Mouse (Mus musculus): ENCODE measurements around the gene Aldh4a1. TPM values are rescaled to one million over a fixed set of nuclear protein-coding genes. Genes with fewer than 3 reads are reported as not detected.

The Aldh4a1 gene
- polyA plus RNA-seq, 1 experiment from 2014 or later, result 37.1 TPM

DNA sequence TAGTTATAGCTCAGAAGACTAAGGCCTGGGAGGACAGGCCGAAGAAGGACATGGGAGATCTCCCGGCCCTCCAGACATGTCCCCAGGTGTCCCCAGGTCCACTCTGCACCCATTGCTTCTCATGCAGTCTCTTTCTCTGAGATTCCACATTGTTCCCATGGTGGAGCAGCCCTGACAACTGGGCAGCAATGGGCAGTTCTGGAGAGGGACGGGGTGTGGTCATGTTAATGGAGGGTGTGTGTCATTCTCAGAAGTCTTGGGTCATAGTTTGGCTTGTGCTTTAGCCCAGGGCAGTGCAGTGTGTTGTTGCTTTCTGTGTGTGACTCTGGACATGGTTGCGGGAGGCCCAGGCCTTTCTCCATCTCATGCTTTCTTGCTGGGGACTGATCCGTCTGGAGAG, 15.9 kb upstream of the Aldh4a1 start:
- H3K27me3 ChIP-seq, result no peaks in the 10 kb centered on the region
- no peak overlapping the region for H3K9ac ChIP-seq
- H3K4me3 ChIP-seq (replicated peaks), result no peak overlapping the region
- ATAC-seq (ENCODE audit: insufficient number of reproducible peaks, low FRiP score, low TSS enrichment, low read depth), result no peak
- H3K27ac ChIP-seq (replicated peaks), result no peak overlapping the region
- H3K36me3 ChIP-seq, result peaks cover 35% of the 10 kb centered on the region
- WGBS, result 97% methylated on average over 5 of the region's 5 CpGs
- peaks cover 24% of the 10 kb centered on the region for H3K4me1 ChIP-seq
- no peak overlapping the region for H3K4me2 ChIP-seq (replicated peaks)
- H3K9me3 ChIP-seq (replicated peaks), result no peaks in the 10 kb centered on the region

DNA sequence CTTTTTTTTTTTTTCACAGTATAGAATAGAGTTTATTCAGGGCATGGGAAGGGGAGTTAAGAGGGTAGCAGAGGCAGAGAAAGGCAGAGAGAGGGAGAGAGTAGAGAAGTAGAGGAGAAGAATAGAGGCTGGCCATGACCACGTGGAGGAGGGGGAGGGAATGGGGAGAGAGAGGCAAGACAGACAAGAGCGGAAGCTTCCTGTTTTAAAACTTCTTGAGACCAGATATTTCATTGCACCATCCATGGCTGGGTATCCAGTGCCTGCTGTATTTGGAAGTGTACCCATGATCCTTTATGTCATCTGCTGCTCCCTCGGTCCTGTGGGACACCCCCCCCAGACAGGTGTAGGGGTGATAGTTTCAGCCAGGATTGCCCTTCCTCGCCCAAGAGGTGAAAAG, 13.7 kb upstream of the Aldh4a1 start:
- Histone ChIP-seq H3K9me3 (replicated peaks) (no peaks in the 10 kb centered on the region), H3K4me3 (replicated peaks) (no peak overlapping the region), H3K27ac (replicated peaks) (no peak overlapping the region), H3K4me2 (replicated peaks) (no peak overlapping the region), H3K4me1 (peaks cover 10% of the 10 kb centered on the region), H3K9ac (no peak overlapping the region), H3K36me3 (peaks cover 48% of the 10 kb centered on the region), H3K27me3 (no peaks in the 10 kb centered on the region)
- WGBS, result 78% methylated on average over 4 of the region's 4 CpGs
- ATAC-seq (ENCODE audit: insufficient number of reproducible peaks, low FRiP score, low TSS enrichment, low read depth), result no peak

DNA sequence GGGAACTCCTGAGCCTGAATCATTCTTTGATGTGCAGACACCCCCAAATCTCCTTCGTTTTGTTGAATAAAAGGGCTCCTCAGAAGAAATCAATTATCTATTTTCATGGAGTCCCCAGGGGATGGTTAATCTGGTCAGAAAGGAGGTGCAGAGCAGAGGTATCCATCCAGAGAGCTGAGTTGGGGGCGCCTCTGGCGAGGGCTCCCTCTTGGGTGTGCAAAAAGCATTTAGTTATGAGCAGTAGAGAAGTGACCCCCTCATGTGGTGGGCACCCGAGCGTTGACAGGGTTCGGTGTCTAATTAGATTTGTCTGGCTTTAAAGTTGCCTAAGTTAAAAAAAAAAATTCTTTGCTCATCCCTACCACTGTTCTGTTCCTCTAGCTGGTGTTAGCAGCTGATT, 11.7 kb upstream of the Aldh4a1 start:
- H3K36me3 ChIP-seq, result peaks cover 50% of the 10 kb centered on the region
- 41% methylated on average over 6 of the region's 6 CpGs for WGBS
- ATAC-seq (ENCODE audit: insufficient number of reproducible peaks, low FRiP score, low TSS enrichment, low read depth), result no peak

DNA sequence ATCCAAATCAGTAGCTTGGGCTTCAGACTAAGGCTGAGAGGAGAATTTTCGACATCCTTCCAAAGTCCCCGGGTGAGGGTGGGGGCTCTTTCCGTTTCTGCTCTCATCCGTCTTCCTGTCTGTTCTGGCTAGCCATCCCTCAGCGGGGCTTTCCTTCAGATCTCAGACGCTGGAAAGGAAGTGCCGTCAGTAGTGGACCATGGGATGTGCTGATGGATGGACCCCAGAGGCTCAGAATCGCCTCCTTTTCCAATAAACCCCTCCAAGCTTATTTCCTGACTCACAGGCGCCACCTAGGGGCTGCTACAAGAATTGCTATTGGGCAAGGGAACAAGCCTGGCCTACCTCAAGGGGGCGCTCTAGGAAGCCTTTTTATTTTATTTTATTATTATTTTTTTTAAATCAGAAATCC, 11.1 kb upstream of the Aldh4a1 start:
- Histone ChIP-seq H3K36me3 (peaks cover 47% of the 10 kb centered on the region), H3K27ac (replicated peaks) (no peak overlapping the region), H3K9me3 (replicated peaks) (no peaks in the 10 kb centered on the region)

More for the DNA sequence above, 11.7 kb upstream of the Aldh4a1 start:
- Histone ChIP-seq H3K27me3 (no peaks in the 10 kb centered on the region), H3K4me2 (replicated peaks) (no peak overlapping the region), H3K9ac (no peak overlapping the region), H3K4me1 (peaks cover 11% of the 10 kb centered on the region), H3K9me3 (replicated peaks) (no peaks in the 10 kb centered on the region), H3K27ac (replicated peaks) (0 out of 2 replicates have a peak overlapping the region, but pooled peaks have one; percentile 28), H3K4me3 (replicated peaks) (no peak overlapping the region)

DNA sequence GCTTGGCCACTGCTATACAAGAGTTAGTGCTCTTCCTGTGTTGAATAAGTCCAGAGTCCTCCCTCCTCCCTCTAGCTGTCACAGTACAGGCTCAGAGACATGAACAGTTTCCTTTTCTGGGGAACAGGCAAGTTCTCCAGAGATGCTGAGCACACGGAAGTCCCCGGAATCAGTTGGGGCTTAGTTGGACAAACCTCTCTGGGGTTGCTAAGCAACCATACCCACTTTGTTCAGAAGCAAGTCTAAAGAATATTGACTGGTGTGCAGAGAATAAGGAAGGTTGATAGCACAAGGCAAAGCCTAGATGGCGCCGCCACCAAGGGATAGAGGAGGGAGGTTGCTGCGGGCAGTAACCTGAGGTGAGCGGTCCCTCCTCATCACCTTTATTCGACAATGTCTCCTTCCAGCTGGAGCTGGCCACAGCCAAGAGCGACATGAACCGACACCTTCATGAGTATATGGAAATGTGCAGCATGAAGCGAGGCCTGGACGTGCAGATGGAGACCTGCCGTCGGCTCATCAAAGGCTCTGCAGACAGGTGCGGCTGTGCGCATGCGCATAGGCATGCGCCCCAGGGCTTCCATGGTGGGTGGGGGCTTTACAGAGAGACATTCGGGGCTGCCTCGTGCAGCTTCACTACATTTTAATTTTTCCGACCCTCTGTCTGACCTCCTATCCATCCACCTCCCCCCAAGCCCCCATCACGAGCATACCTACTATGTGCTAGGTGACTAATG, 8.0 kb upstream of the Aldh4a1 start:
- H3K4me1 ChIP-seq, result peaks cover 24% of the 10 kb centered on the region
- H3K9me3 ChIP-seq (replicated peaks), result no peaks in the 10 kb centered on the region
- peaks cover 34% of the 10 kb centered on the region for H3K36me3 ChIP-seq
- H3K4me2 ChIP-seq (replicated peaks), result no peak overlapping the region
- no peaks in the 10 kb centered on the region for H3K27me3 ChIP-seq
- no peak for ATAC-seq (ENCODE audit: insufficient number of reproducible peaks, low FRiP score, low TSS enrichment, low read depth)
- no peak overlapping the region for H3K27ac ChIP-seq (replicated peaks)
- 79% methylated on average over 21 of the region's 21 CpGs for whole genome bisulfite sequencing
- H3K9ac ChIP-seq, result no peak overlapping the region
- H3K4me3 ChIP-seq (replicated peaks), result no peak overlapping the region

More for the DNA sequence above, 11.1 kb upstream of the Aldh4a1 start:
- 3% methylated on average over 10 of the region's 10 CpGs for WGBS
- peaks cover 17% of the 10 kb centered on the region for H3K4me1 ChIP-seq
- ATAC-seq (ENCODE audit: insufficient number of reproducible peaks, low FRiP score, low TSS enrichment, low read depth), result 0 out of 2 replicates have a peak, but pooled peaks have one; percentile 43
- H3K27me3 ChIP-seq, result no peaks in the 10 kb centered on the region
- peak overlapping the region; percentile 24 for H3K4me3 ChIP-seq (replicated peaks)
- no peak overlapping the region for H3K9ac ChIP-seq
- H3K4me2 ChIP-seq (replicated peaks), result peak overlapping the region; percentile 48

DNA sequence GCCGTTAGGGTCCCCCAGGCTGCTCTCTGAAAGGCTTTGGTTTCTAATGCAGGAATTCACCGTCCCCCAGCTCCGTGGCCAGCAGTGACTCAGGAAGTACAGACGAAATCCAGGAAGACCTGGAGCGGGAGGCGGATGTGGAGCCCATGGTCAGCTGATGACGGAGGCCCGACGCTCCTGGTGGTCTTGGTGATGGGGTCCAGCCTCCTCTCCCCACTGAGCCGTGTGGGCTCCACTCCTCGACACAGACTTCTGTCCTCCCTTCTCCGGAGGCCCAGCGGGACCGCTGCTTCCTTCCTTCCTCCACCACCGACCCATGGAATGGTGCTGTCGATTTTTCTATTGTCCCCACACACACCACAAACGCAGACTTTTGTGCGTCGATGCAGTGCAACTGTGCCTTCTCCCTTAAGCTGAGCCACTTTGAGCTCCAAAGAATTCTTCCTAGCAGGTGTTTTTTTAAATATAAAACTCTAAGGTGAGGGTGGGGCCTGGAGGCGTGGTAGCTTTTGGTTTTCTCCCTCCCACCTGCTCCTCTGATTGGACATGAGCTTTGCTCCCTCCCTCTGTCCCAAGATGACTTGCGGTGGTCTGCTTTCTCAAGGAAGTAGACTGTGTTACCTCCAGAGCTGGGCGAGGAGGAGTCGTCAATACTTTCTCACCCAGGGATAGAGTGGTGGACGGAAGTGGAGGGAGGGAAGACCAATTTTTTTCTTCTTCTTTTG, 6.2 kb upstream of the Aldh4a1 start:
- H3K4me2 ChIP-seq (replicated peaks), result peak overlapping the region; percentile 44

DNA sequence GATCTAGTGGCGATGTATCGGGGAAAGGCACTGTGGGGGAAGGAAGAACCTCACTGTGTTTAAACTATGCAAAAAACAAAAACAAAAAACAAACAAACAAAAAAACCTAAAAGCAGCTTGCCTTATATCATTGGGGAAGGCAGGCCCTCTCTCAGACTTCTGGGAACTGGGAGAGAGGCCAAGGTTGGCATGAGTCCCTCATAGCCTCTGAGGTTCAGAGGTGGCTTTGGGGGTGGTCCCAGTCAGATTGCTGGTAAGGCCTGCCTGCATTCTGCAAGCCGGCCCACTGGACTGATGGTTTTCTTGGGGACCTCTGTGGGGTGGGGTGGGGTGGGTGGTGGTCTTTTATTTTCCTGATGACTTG, 5.7 kb upstream of the Aldh4a1 start:
- Histone ChIP-seq H3K4me3 (replicated peaks) (peak overlapping the region; percentile 34), H3K36me3 (peaks cover 31% of the 10 kb centered on the region), H3K4me2 (replicated peaks) (peak overlapping the region; percentile 28), H3K27me3 (no peaks in the 10 kb centered on the region), H3K9me3 (replicated peaks) (no peaks in the 10 kb centered on the region), H3K9ac (no peak overlapping the region), H3K27ac (replicated peaks) (peak overlapping the region; percentile 56), H3K4me1 (peaks cover 18% of the 10 kb centered on the region)
- 73% methylated on average over 3 of the region's 3 CpGs for WGBS
- ATAC-seq (ENCODE audit: insufficient number of reproducible peaks, low FRiP score, low TSS enrichment, low read depth), result no peak

More for the DNA sequence above, 6.2 kb upstream of the Aldh4a1 start:
- H3K4me1 ChIP-seq, result peaks cover 18% of the 10 kb centered on the region
- peak; percentile 76 for ATAC-seq (ENCODE audit: insufficient number of reproducible peaks, low FRiP score, low TSS enrichment, low read depth)
- H3K27me3 ChIP-seq, result no peaks in the 10 kb centered on the region
- no peak overlapping the region for H3K9ac ChIP-seq
- peak overlapping the region; percentile 56 for H3K27ac ChIP-seq (replicated peaks)
- H3K4me3 ChIP-seq (replicated peaks), result peak overlapping the region; percentile 34
- 18% methylated on average over 24 of the region's 24 CpGs for WGBS
- peaks cover 31% of the 10 kb centered on the region for H3K36me3 ChIP-seq
- H3K9me3 ChIP-seq (replicated peaks), result no peaks in the 10 kb centered on the region

DNA sequence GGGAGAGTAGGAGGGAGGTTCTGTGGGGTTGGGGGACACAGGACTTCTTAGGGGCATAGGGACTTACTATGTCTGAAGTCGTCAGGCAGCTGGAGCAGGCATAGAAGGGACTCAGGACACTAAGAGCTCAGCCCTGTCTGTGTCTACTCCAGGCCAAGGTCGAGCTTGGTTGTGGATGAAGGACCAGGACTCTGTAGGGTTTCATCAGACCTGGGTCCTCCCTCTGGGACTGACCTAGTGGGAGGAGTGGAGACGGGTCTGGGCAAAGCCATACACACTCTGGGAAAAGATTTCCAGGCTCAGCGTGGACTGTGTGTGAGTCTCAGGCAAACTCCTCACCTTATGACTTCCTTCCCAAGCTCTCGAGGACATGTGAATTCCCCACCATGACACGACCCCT, 2.9 kb upstream of the Aldh4a1 start:
- Histone ChIP-seq H3K4me1 (peaks cover 36% of the 10 kb centered on the region), H3K4me3 (replicated peaks) (no peak overlapping the region), H3K27ac (replicated peaks) (no peak overlapping the region), H3K27me3 (no peaks in the 10 kb centered on the region), H3K4me2 (replicated peaks) (no peak overlapping the region), H3K9me3 (replicated peaks) (no peaks in the 10 kb centered on the region), H3K9ac (no peak overlapping the region), H3K36me3 (peaks cover 10% of the 10 kb centered on the region)
- WGBS, result 73% methylated on average over 6 of the region's 6 CpGs
- ATAC-seq (ENCODE audit: insufficient number of reproducible peaks, low FRiP score, low TSS enrichment, low read depth), result no peak

DNA sequence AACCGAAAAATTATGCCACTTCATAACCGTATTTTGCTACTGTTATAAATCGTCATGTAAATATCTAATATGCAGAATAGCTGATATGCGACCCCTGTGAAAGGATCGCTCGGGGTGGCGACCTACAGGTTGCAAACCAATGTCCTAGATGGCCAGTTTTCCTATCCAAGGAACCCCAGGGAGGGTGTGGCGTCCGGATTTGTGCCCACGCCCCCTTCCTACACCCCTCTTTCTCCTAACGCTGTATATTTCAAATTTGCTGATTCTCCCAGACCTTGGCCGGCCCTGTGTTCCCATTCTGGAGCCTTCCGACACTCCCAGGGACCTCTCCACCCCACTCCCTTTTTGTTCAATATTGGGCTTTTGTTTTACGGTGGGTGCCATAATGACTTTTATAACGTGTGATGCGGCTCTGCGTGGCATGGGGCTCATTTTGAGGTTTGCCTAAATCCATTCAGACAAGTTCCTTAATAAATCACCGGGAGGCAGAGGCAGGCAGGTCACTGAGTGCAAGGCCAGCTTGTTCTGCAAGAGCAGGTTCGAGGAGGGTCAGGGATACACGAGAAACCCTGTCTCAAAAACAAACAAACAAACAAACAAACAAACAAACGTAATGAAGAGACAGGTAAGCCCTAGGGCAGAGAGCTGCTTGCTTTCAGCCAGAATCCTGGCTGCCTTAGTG, 909 bp downstream of the Aldh4a1 start:
- H3K4me2 ChIP-seq (replicated peaks), result peak overlapping the region; percentile 84
- no peak for ATAC-seq (ENCODE audit: insufficient number of reproducible peaks, low FRiP score, low TSS enrichment, low read depth)
- no peaks in the 10 kb centered on the region; the same call in 1 of the 2 replicates for H3K36me3 ChIP-seq
- 24% methylated on average over 21 of the region's 21 CpGs for WGBS
- peak overlapping the region; percentile 69 for H3K9ac ChIP-seq
- H3K4me1 ChIP-seq, result peaks cover 24% of the 10 kb centered on the region
- H3K9me3 ChIP-seq (replicated peaks), result no peaks in the 10 kb centered on the region
- H3K4me3 ChIP-seq (replicated peaks), result peak overlapping the region; percentile 76
- H3K27ac ChIP-seq (replicated peaks), result 0 out of 2 replicates have a peak overlapping the region, but pooled peaks have one; percentile 91
- H3K27me3 ChIP-seq, result no peaks in the 10 kb centered on the region

DNA sequence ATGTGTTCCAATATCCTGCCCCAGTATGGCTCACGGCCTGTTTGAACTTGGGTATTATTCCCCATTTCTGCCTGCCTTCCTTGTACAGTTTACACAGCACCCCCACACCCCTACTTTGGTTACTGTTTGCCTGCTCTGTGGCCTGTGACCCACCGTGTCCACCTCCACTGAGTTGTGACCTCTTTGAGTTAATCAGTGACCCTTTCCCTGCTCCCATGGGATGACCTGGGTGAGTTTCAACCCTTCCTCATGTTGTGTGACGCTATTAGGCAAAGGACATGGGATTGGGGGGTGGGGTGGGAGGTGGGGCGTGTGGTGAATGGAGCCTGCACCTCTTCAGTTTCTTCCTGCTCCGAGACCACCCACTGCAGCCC, 1.4 kb downstream of the Aldh4a1 start:
- Histone ChIP-seq H3K36me3 (no peaks in the 10 kb centered on the region; the same call in 1 of the 2 replicates), H3K9ac (no peak overlapping the region), H3K27ac (replicated peaks) (0 out of 2 replicates have a peak overlapping the region, but pooled peaks have one; percentile 4), H3K4me2 (replicated peaks) (peak overlapping the region; percentile 84), H3K4me1 (peaks cover 24% of the 10 kb centered on the region), H3K4me3 (replicated peaks) (peak overlapping the region; percentile 76), H3K27me3 (no peaks in the 10 kb centered on the region), H3K9me3 (replicated peaks) (no peaks in the 10 kb centered on the region)
- 53% methylated on average over 5 of the region's 5 CpGs for WGBS
- ATAC-seq (ENCODE audit: insufficient number of reproducible peaks, low FRiP score, low TSS enrichment, low read depth), result no peak

DNA sequence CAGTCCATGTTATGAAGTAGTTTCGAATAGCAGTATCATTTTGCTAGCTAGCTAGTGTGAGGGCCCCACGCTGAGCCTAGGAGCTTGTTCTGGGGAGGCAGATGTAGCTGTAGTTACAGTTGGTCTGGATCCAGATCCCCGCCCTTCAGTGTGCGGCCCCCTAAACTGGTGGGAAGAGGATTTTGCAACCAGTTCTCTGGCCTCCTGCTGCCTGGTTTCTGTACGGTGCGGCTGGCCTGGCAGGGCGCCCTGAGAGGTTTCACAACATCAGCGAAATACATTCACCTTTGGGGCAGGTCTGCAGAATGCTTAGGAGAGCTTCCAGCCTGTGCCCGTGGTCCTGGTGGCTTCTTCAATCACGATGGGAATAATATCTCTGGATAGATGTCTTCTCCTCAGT, 2.0 kb downstream of the Aldh4a1 start:
- Histone ChIP-seq H3K9me3 (replicated peaks) (no peaks in the 10 kb centered on the region), H3K4me3 (replicated peaks) (peak overlapping the region; percentile 76; the same call in 1 of the 2 replicates), H3K27ac (replicated peaks) (0 out of 2 replicates have a peak overlapping the region, but pooled peaks have one; percentile 12), H3K36me3 (no peaks in the 10 kb centered on the region; the same call in 1 of the 2 replicates), H3K4me2 (replicated peaks) (0 out of 2 replicates have a peak overlapping the region, but pooled peaks have one; percentile 84), H3K27me3 (no peaks in the 10 kb centered on the region), H3K4me1 (peaks cover 24% of the 10 kb centered on the region), H3K9ac (no peak overlapping the region)
- ATAC-seq (ENCODE audit: insufficient number of reproducible peaks, low FRiP score, low TSS enrichment, low read depth), result no peak
- 55% methylated on average over 10 of the region's 10 CpGs for WGBS

Measured in embryonic facial prominence, embryonic 15.5 days (tissue).